Mouse (Mus musculus): ENCODE measurements around the gene Rgl2.

DNA sequence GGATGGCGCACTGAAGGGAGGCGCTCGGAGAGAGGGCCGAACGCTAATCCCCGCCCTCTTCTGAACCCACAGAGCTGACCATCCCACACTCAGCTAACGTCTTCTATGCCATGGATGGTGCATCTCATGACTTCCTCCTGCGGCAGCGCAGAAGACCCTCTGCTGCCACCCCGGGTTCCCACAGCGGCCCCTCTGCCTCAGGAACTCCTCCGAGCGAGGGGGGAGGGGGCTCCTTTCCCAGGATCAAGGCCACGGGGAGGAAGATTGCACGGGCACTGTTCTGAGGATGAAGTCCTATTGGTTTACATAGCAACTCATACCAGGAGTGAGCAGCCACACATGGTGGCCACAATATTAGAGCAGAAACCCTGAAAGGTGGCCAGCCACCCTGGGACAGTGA lies 7.7 kb downstream of the Rgl2 start:
- TF ChIP-seq CTCF (IDR thresholded peaks at IDR 0.05; ENCODE audit: low read depth) = no peak
- TF ChIP-seq EP300 (IDR thresholded peaks at IDR 0.05; ENCODE audit: low read depth) = no peak

Measured in heart, postnatal 0 days (tissue).